ENCODE assay signal across 8 mouse cellular contexts in the genomic region with DNA sequence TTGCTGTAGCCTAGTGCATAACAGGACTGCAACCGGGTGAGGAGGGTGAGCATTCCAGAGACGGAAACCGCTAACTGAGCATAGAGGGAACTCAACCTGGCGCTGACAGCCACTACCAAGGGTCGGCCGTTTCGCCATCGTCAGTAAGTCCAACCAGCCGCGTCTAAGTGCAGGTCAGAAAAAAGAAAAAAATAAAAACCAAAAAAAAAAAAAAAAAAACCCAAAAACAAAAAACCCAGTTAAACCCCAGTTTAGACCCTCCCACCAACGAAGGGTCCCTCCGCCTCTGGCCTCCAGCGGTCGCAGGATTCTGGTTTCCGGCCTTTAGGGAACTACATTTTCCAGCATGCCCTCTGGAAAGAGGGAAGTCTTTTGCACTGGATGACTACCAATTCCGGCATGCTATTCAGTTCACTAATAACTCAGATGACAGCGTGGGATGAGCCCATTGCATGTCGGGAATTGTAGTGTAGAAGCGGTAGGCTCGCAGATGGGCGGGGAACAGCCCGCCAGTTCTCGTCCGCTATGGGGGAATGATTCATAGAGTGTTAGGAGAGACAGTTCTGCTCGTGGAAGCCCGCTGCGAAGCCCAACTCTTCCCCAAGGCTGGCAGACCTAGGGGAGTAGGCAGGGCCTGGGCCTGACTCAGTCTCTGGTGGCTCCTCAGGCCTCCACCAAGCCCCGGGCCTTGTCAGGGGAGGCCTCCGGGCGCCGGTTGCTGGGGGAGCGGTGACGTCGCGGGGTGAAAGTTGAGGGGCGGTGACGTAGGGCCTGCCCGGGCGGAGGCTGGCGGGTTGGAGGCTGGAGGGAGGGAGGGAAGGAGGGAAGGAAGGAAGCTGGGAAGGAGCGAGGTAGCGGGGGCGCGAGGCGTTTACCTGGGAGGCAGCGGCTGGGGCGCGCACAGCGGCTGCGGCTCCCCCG. TPM values are rescaled to one million over a fixed set of nuclear protein-coding genes. Genes with fewer than 3 reads are reported as not detected.
A peak's percentile ranks its signal among the peaks of the same experiment; 100 is the strongest.
DNase-seq lines count a peak whose midpoint lies in the region; ATAC-seq and TF ChIP-seq lines count a peak whose summit lies in the region.

A gene (plus strand): TSS at position 807 of the 921 bp plus-strand sequence.

- 0 out of 2 replicates have a peak, but pooled peaks cover 2% of the 10 kb centered on the region for H3K27me3 ChIP-seq in G1E (ENCODE audit: insufficient read depth, low read length)
- no peaks in the 10 kb centered on the region for H3K27me3 ChIP-seq in forebrain, embryonic 16.5 days (replicated peaks; ENCODE audit: control insufficient read depth, insufficient read depth, low read length)
- no peaks in the 10 kb centered on the region for H3K27me3 ChIP-seq in lung, embryonic 14.5 days (ENCODE audit: insufficient read depth, low read length)
- H3K27me3 ChIP-seq in thymus, adult 2 months (ENCODE audit: control insufficient read depth, insufficient read depth, low read length), result no peaks in the 10 kb centered on the region

- peaks cover 18% of the 10 kb centered on the region for H3K4me1 ChIP-seq in G1E (ENCODE audit: insufficient read depth, low read depth, low read length)
- H3K4me1 ChIP-seq in forebrain, embryonic 16.5 days (replicated peaks; ENCODE audit: control insufficient read depth, insufficient read depth, low read length), result peaks cover 25% of the 10 kb centered on the region
- H3K4me1 ChIP-seq in lung, embryonic 14.5 days (ENCODE audit: insufficient read depth), result peaks cover 11% of the 10 kb centered on the region
- peaks cover 3% of the 10 kb centered on the region for H3K4me1 ChIP-seq in olfactory bulb, adult 2 months (ENCODE audit: control insufficient read depth, insufficient read depth, low read length)
- H3K4me1 ChIP-seq in thymus, adult 2 months (replicated peaks; ENCODE audit: control insufficient read depth, insufficient read depth, low read length), result peaks cover 4% of the 10 kb centered on the region; the same call in 1 of the 2 replicates

- peak within 1 kb of the TSS; percentile 99 for H3K27ac ChIP-seq in forebrain, embryonic 16.5 days (ENCODE audit: low read length)
- H3K27ac ChIP-seq in layer of hippocampus, adult 2 months, result peak within 1 kb of the TSS; percentile 99
- peak within 1 kb of the TSS; percentile 92 for H3K27ac ChIP-seq in lung, embryonic 14.5 days (ENCODE audit: low read depth)
- peak within 1 kb of the TSS; percentile 99 for H3K27ac ChIP-seq in olfactory bulb, adult 2 months (ENCODE audit: insufficient read depth, low read depth, low read length)
- peak within 1 kb of the TSS; percentile 79 for H3K27ac ChIP-seq in thymus, adult 2 months (ENCODE audit: control insufficient read depth, insufficient read depth, low read length)

- peak; percentile 85 for DNase-seq in G1E (ENCODE audit: low spot score)
- peak; percentile 98 for DNase-seq in cerebellum, adult 18-20 months
- DNase-seq in heart, postnatal 36 days, result peak; percentile 97 to 100
- DNase-seq in layer of hippocampus, adult 2 months (ENCODE audit: low spot score in 2 of 2), result peak; percentile 97 to 98
- peak; percentile 98 for DNase-seq in lung, embryonic 14.5 days
- DNase-seq in thymus, adult 2 months, result peak; percentile 95

- TF ChIP-seq CTCF in G1E (IDR thresholded peaks at IDR 0.05; ENCODE audit: low read depth, low read length), result no peak
- TF ChIP-seq CTCF in layer of hippocampus, adult 2 months (conservative IDR thresholded peaks at IDR 0.05), result peak; percentile 18
- no peak for TF ChIP-seq CTCF in lung, embryonic 14.5 days (IDR thresholded peaks at IDR 0.05; ENCODE audit: low read depth)
- TF ChIP-seq CTCF in olfactory bulb, adult 2 months (IDR thresholded peaks at IDR 0.05; ENCODE audit: insufficient read depth, low read depth, low read length), result no peak
- TF ChIP-seq CTCF in thymus, adult 2 months (IDR thresholded peaks at IDR 0.05; ENCODE audit: borderline replicate concordance, control insufficient read depth, extremely low read depth, insufficient read depth, low read length, poor library complexity), result peak; percentile 40; the same call in 1 of the 2 replicates

- intact Hi-C loops in heart, postnatal 36 days (cut with DNase I), result loop anchor here (5.0 to 10.0 kb wide), 3 partner anchors 50 to 295 kb away; a partner anchor contains a TSS

- H3K4me3 ChIP-seq in G1E (ENCODE audit: low read depth, low read length), result peak within 1 kb of the TSS; percentile 89
- peak within 1 kb of the TSS; percentile 83 for H3K4me3 ChIP-seq in forebrain, embryonic 16.5 days (replicated peaks; ENCODE audit: low read length)
- peak within 1 kb of the TSS; percentile 76 for H3K4me3 ChIP-seq in layer of hippocampus, adult 2 months
- peak within 1 kb of the TSS; percentile 86 for H3K4me3 ChIP-seq in lung, embryonic 14.5 days (ENCODE audit: low read depth, low read length)
- peak within 1 kb of the TSS; percentile 88 for H3K4me3 ChIP-seq in olfactory bulb, adult 2 months (ENCODE audit: insufficient read depth, low read depth, low read length)
- H3K4me3 ChIP-seq in thymus, adult 2 months (ENCODE audit: control insufficient read depth, insufficient read depth, low read length), result peak within 1 kb of the TSS; percentile 82

- H3K9ac ChIP-seq in forebrain, embryonic 16.5 days (replicated peaks; ENCODE audit: low read depth, low read length), result peak within 1 kb of the TSS; percentile 97
- peak within 1 kb of the TSS; percentile 80 for H3K9ac ChIP-seq in lung, embryonic 14.5 days

- ATAC-seq in G1E (ENCODE audit: extremely low read depth, insufficient number of reproducible peaks, low FRiP score, poor library complexity, severe bottlenecking), result peak; percentile 94
- ATAC-seq in forebrain, embryonic 16.5 days, result peak; percentile 97
- peak; percentile 98 for ATAC-seq in lung, embryonic 14.5 days (ENCODE audit: insufficient read depth)

- no peaks in the 10 kb centered on the region for H3K9me3 ChIP-seq in G1E (replicated peaks)
- H3K9me3 ChIP-seq in forebrain, embryonic 16.5 days (ENCODE audit: control insufficient read depth, low read length), result no peaks in the 10 kb centered on the region
- H3K9me3 ChIP-seq in lung, embryonic 14.5 days (ENCODE audit: low read depth, low read length), result no peaks in the 10 kb centered on the region

- peak within 1 kb of the TSS; percentile 78 for H3K4me2 ChIP-seq in forebrain, embryonic 16.5 days (ENCODE audit: low read length)
- H3K4me2 ChIP-seq in lung, embryonic 14.5 days, result peak within 1 kb of the TSS; percentile 72

- TF ChIP-seq POLR2A in olfactory bulb, adult 2 months (IDR thresholded peaks at IDR 0.05; ENCODE audit: insufficient read depth, low read depth, low read length), result peak; percentile 48; the same call in 1 of the 2 replicates
- peak; percentile 44; the same call in 1 of the 2 replicates for TF ChIP-seq POLR2A in thymus, adult 2 months (IDR thresholded peaks at IDR 0.05; ENCODE audit: control insufficient read depth, extremely low read depth, insufficient read depth, low read length, poor library complexity)

- H3K36me3 ChIP-seq in G1E (replicated peaks), result peaks cover 21% of the 10 kb centered on the region
- no peaks in the 10 kb centered on the region for H3K36me3 ChIP-seq in forebrain, embryonic 16.5 days (ENCODE audit: control insufficient read depth, insufficient read depth)
- H3K36me3 ChIP-seq in lung, embryonic 14.5 days (ENCODE audit: insufficient read depth), result no peaks in the 10 kb centered on the region
- no peaks in the 10 kb centered on the region for H3K36me3 ChIP-seq in thymus, adult 2 months (ENCODE audit: control insufficient read depth, insufficient read depth, low read length)

- 0% methylated on average over 46 of the region's 51 CpGs for WGBS in forebrain, embryonic 16.5 days
- under 1% methylated on average over 50 of the region's 51 CpGs for WGBS in lung, embryonic 14.5 days
- under 1% methylated on average over 51 of the region's 51 CpGs for WGBS in olfactory bulb, adult 2 months
- WGBS in thymus, adult 2 months, result under 1% methylated on average over 48 of the region's 51 CpGs

RNA-seq across cellular contexts. Expression of the gene that starts here (rescaled TPM):
- total RNA-seq in G1E (2014; fragmentation: Nextera tagmentation), result 12.2 and 16.2 TPM in 2 replicates
- 11.9 and 15.2 TPM in 2 replicates for total RNA-seq in G1E (2017)
- polyA plus RNA-seq in G1E (2012), result 1.8 and 2.0 TPM in 2 replicates
- 46.7 and 48.4 TPM in 2 replicates for polyA plus RNA-seq in forebrain, embryonic 16.5 days (2015; fragmentation: Nextera tagmentation; extraction: Ambion mirVana)
- total RNA-seq in heart, postnatal 36 days (2021), result 10 to 100 TPM; 35.5 to 40.9 TPM
- 10 to 100 TPM; 40.9 to 42.2 TPM for total RNA-seq in layer of hippocampus, adult 2 months (2021)
- 17.5 and 18.6 TPM in 2 replicates for polyA plus RNA-seq in lung, embryonic 14.5 days (2014; fragmentation: Nextera tagmentation; extraction: Ambion mirVana)
- polyA plus RNA-seq in olfactory bulb, adult 2 months (2012; ENCODE audit: insufficient read depth, insufficient read length, low replicate concordance, missing spikeins), result not detected in 2 replicates
- 15.0 and 17.6 TPM in 2 replicates for polyA plus RNA-seq in thymus, adult 2 months (2012; rRNA removed)

Comparison
In these comparisons a context has a peak if more than half of its experiments do, and no peak if none do; other contexts are left out.
1. Peak in every context shown above with its lines: DNase-seq, ATAC-seq, H3K4me3 ChIP-seq and H3K27ac ChIP-seq.
2. CTCF ChIP-seq: peak in layer of hippocampus, adult 2 months (single experiment) and thymus, adult 2 months (single experiment); none in G1E (single experiment), lung, embryonic 14.5 days (single experiment) and olfactory bulb, adult 2 months (single experiment).